Mouse (Mus musculus) spleen, adult 2 months (tissue): ENCODE results near the gene Nfic.

ENCODE experiments used
- CTCF ChIP-seq: fragments of 200-500 bp; IDR thresholded peaks from 2 replicates; pipeline ENCODE4 v1.5.1; 2011; ENCODE audit warnings: mild to moderate bottlenecking, inconsistent platforms; ENCODE audit not compliant: insufficient read depth, insufficient read length, insufficient replicate concordance; ENCODE audit errors: extremely low read depth
- POLR2A ChIP-seq: fragments of 200-500 bp; IDR thresholded peaks from 2 replicates; pipeline ENCODE4 v1.6.1; 2011; ENCODE audit warnings: low read depth, low read length, inconsistent platforms

- TF ChIP-seq CTCF (no peak), POLR2A (no peak)
Observed at GRCm38 (mm10) chr10:81390678-81390965, 64.8 kb downstream of the Nfic start.
